Mouse (Mus musculus) CD4-positive naive resting alpha-beta T cell, adult 76 days (primary cell): ENCODE results near the gene Gm21149. TPM values are rescaled to one million over a fixed set of nuclear protein-coding genes. Genes with fewer than 3 reads are reported as not detected.

Experiments
- total RNA-seq: library from RNA; stranded (reverse); gene quantifications from one replicate; pipeline ENCODE4 v1.2.4, GENCODE M21; 2023

Gm21149 gene
- not detected for total RNA-seq

DNA sequence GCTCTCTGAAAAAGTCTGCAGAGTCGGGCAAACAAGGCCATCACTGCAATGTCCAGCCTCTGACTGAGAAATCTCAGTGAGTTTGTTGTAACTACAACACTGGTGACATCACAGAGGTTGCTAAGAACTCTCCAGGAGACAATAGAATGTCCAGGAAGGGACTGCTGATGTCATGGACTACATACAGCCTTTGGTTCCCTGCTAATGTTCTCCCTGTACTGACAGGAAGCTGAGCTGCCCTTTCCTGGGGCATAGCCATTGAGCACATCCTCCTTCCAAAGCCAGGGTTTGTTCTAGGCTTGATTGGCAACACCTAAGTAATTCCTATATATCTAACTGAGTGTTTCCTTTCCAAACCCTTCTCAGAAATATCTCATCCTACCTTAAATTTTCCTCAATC lies at the start of gene Gm21149:
Gene Gm21149 (minus strand): TSS at position 101 of the 400 bp plus-strand sequence.

Other genes starting within 250 kb of the Gm21149 start
- not detected for gene Gm21190, start 52.7 kb upstream of the Gm21149 start, total RNA-seq
- not detected for gene Gm21083, start 100.8 kb upstream of the Gm21149 start, total RNA-seq
- not detected for gene Speer4d, start 142.5 kb upstream of the Gm21149 start, total RNA-seq
- gene 4930572O03Rik, start 180.5 kb upstream of the Gm21149 start, total RNA-seq, result not detected
- not detected for gene Speer4c, start 237.7 kb upstream of the Gm21149 start, total RNA-seq